In the genomic region with DNA sequence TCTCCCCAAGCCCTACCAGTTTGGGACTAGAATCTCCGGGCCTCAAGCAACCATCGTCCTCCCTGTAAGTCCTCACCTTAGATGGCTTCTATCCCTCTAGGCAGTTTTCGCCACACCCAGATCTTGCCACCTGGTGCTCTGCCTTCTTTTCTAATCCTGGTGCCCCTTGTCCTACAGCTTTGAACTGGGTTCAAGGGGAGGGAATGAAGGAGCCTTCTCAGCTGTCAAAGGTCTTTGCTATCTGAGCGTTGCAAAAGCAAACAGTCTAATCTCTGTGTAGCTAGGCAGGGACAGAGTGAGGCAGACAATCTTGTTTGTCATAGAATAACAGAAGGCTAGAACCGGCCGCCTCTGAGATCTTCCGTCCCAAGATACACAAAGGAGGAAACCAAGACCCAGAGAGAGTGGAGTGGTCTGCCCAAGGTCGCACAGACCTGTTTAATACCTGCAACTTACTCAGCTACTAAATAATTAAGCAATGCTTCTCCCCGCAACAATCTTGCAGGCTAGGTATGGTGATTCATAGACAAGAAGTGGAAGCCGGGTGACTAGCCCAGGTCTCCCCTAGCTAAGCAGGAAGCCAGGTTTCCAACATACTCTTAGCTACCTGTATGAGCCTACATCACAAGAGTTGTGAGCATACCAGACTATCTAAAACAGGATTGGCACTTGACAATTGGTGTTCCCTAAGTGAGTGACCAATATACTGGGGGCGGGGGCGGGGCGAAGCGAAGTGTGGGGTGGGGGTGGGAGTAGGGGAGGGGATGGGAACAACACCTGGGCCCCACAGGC, we compare ENCODE assay signal across 1 mouse cellular context.
TF ChIP-seq lines count a peak whose summit lies in the region.

A gene (minus strand): TSS at position 152 of the 792 bp plus-strand sequence.

TF ChIP-seq in CH12.LX, 34 proteins besides CTCF, POLR2A, EP300 and RAD21 (continued from another document):
- TF ChIP-seq GABPA (IDR thresholded peaks at IDR 0.05; ENCODE audit: insufficient replicate concordance, low read depth, low read length): no peak
